Mouse (Mus musculus) granulocyte monocyte progenitor cell, adult 5-6 weeks (primary cell): Measurements from ENCODE around the gene Epb41l5. TPM values are rescaled to one million over a fixed set of nuclear protein-coding genes. Genes with fewer than 3 reads are reported as not detected.

Experiments
- ATAC-seq: replicated peaks from 2 replicates; pipeline ENCODE4 v1.8.0; 2016; ENCODE audit warnings: mild to moderate bottlenecking, moderate TSS enrichment, inconsistent platforms; ENCODE audit not compliant: poor library complexity, severe bottlenecking
- total RNA-seq, 2 experiments: library from RNA; stranded (forward) in 1 of 2; stranded (reverse) in 1 of 2; fragments of 200-712, 200-1000 nt in 1 of 2; fragments of >200 nt in 1 of 2; fragmentation: Nextera tagmentation in 1 of 2; gene quantifications; 2 replicates each; pipeline ENCODE4 v1.2.3; 2014 to 2017

Epb41l5 gene
- total RNA-seq (2014; fragmentation: Nextera tagmentation) (1.6 TPM in 1 of 2 replicates, not detected in the other), total RNA-seq (2017) (0.65 TPM in 1 of 2 replicates, not detected in the other)

- ATAC-seq = peak; percentile 88
These were observed at the start of gene Epb41l5 for GRCm38 (mm10) chr1:119648205-119649111. TSS of gene Epb41l5 (minus strand) at chr1:119649000.

DNA sequence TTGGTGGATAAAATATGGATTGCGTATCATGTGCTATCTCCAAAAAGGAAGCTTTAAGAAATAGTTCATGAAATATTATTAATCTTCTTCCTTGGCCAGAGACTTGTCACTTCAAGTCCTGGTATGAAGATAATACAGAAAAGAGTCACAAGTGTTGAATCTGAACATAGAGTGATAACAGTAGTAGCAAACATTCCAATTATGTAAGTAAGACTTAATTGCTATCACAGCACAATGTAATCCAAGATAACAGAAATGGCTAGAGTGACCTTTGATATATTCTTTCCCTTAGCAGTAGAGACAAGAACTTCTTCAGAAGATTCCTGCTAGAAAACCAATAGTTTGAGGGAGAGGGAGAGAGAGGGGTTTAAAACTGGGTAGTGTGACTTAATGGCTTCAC is 48.1 kb upstream of the Epb41l5 start:
- ATAC-seq = no peak

- ATAC-seq = no peak
These were observed 37.2 kb upstream of the Epb41l5 start for GRCm38 (mm10) chr1:119685773-119686558.

DNA sequence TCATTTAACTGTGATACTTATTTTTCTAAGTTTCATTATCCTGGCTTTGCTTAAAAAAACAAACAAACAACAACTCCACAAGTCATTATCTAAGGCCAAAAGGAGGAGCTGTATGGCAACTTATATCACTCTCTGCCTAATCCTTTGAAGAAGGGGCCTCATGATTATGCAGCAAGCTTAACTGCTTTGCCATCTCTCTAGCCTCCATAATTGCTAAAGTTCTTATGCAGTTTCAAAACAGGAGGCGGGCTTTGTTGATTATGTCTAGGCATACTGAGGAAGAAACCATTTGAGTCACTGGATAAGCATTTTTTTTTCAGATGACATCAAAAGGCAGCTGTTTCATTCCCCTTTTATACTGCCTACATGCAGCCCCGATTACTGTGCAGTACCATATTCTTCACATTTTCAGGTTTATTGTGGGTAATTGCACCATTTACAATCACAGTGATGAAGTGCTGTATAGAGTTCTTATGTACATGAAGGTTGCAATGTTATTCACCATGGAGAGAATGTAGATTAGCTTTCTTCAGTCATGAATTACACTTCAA is 32.9 kb upstream of the Epb41l5 start:
- no peak for ATAC-seq

DNA sequence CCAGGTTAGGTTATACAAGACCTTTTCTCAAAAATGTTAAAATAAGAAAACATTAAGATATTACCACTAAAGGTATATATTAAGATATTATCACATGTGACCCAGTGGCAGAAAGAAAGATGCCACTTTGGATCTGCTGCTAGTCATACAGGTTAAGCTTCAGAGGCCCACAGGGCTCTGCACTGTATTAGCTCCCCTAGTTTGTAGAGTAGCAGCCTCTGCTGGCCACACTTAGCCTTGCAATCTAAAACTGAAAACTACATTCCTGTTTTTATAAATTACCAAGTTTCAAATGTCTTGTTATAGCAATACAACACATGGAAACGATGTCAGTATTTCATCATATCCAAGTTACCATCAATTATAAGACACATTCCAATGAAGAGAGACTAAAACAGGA is 26.2 kb upstream of the Epb41l5 start:
- peak; percentile 76 for ATAC-seq

DNA sequence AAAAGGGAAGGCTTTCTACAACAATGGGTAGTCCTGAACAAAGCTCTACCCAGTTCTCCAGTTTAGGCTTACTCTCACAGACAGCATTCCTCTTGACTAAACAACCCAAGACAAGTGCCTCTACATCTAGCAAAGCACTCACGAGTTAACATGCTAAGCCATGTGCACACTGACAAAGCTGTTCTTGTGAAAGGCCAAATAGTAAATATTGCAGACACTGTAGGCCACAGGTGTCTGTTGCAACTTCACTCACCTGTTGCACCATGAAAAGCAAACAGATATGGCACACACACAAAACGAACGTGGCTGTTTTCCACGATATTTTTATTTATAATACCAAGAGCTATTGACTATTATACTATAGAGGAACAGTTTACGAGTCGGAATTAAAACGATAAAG is 18.1 kb upstream of the Epb41l5 start:
- no peak for ATAC-seq

- ATAC-seq = 0 out of 2 replicates have a peak, but pooled peaks have one; percentile 22
These were observed 5.5 kb upstream of the Epb41l5 start for GRCm38 (mm10) chr1:119654307-119654706.

DNA sequence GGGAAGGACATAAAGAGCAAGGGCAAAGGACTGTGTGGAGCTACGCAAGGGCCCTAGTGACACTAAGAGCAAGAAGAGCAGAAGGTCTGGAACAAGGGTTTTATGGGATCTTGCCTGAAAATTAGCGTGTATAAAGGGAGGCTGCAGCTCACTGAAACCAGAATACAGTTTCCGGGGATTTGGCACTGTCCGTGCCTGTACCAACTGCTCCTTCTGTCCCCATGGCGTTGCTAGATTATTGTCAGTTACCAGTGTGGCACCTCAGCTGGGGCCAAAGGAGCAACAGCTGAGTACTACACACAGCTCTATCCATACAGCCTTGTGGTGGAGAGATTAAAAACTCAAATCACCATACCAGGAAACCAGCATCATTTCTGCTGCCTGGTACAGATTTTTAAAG is 1.6 kb upstream of the Epb41l5 start:
- ATAC-seq = no peak

- ATAC-seq = no peak
These were observed 827 bp upstream of the Epb41l5 start for GRCm38 (mm10) chr1:119649627-119650026.

DNA sequence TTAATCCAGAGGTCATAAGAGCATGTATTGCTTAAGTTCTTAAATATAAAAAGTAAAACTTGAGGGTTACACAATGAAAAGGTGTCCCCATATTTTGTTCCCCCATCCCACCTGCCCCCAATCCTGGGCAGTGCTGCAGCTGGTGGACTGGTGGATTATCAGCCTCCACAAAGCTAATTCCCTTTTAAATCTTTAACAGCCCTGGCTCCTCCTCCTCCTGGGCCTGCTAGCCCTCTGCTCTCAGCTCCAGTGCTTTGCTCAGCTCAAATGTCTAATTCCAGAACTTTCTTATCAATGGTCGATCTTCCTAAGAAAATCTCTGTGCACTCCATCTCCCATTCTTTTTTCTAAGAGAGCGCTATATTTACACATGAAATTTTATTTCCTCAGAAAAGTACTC is 2.4 kb downstream of the Epb41l5 start:
- ATAC-seq = no peak

DNA sequence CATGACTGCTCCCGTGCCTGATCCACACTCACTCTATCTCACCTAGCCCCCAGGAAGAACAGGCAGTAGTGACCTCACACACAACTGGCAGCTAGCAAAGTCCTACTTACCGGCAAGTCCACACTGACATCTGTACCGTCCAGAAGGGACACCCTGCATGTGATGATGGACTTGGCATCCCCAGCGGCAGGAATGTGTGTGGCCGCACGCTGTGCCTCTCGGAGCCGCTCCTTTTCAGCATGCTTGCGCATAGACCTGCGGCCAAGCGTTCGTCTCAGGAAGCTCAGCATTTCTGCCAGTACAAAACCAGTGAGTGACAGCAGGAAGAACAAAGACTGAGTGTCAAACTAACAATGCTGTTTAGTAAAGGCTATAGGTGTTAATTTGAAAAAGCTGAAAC is 6.4 kb downstream of the Epb41l5 start:
- ATAC-seq = 0 out of 2 replicates have a peak, but pooled peaks have one; percentile 17

DNA sequence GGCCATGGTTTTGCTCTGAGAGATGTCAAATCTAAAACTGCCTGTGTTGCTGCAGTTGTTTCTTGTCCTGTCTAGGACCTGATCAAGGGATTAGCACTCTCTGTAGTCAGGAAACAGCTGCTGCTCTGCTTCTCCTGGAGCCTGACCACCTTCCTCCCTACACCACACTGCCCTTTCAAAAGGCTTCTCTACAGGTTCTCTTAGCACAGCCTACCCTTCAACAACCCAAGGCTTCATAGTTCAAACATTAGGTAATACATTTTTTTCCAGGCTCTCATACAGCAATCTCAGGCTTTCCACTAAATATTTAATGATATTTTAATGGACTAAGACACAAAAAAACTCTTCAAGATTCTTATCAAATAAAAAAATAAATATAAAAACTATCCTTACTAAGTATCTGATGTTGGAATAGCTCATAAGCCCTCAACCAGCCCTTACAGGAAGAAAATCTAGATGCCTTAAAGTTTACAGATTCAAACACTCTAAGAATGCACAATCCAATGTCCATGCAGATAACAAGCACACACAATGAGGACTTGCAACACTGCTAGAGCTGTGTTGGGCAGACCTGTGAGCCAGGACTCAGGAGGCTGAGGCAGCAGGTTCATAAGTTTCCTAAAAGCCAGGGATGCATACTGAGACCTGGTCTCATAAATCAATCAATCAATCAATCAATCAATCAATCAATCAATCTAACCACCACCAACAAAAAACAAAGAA is 7.5 kb downstream of the Epb41l5 start:
- ATAC-seq = no peak

GRCm38 (mm10) chr1:119640006-119640405 is 8.8 kb downstream of the Epb41l5 start:
- ATAC-seq = no peak

- ATAC-seq = no peak
These were observed 11.4 kb downstream of the Epb41l5 start for GRCm38 (mm10) chr1:119637188-119638023.

GRCm38 (mm10) chr1:119634746-119635145 is 14.1 kb downstream of the Epb41l5 start:
- ATAC-seq = no peak

- no peak for ATAC-seq
These were observed 18.4 kb downstream of the Epb41l5 start for GRCm38 (mm10) chr1:119630428-119630827.

DNA sequence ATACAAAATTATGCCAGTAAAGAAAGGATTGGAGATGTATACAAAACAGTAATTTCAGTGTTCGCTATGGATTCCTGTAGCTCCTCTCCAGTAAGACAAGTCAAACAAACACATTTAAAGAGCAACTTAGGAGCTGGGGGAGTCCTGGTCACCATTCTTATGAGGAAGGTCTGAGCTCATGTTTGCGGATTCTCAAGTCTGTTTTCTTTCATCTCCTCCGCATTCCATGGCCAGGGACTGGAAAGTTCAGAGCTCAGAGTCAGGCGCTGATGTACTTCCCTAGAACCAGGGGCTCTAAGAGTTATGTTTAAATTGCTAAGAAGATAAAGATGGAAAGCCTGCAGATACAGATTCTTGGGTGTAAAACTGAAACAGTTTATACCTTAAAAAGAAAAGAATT is 22.0 kb downstream of the Epb41l5 start:
- no peak for ATAC-seq

GRCm38 (mm10) chr1:119624444-119624843 is 24.4 kb downstream of the Epb41l5 start:
- no peak for ATAC-seq

DNA sequence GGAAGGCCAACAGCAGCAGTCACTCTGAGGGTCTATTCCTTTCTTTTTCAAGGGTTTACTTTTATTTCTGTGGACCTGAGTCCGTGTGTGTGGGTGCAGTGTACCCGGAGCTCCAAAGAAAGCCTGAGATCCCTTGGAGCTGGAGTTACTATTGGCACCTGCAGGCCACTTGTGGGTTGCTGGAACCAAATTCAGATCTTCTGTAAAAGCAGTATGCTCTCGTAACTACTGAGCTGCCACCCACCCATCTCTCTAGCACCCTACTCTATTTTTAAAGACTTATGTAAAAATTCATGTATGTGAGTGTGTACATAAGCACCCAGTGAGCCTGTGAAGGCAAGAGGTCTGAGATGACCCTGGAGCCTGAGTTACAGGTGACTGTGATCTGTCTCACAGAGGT is 43.4 kb downstream of the Epb41l5 start:
- no peak for ATAC-seq
